ENCODE assay signal across 8 mouse cellular contexts in genomic region chr2:65181066-65181716, GRCm38 (mm10). TPM values are rescaled to one million over a fixed set of nuclear protein-coding genes. Genes with fewer than 3 reads are reported as not detected.
DNase-seq lines count a peak whose midpoint lies in the region; ATAC-seq lines count a peak whose summit lies in the region.

No protein-coding gene starts in this region.

- peaks cover 28% of the 10 kb centered on the region for H3K4me1 ChIP-seq in kidney, embryonic 16.5 days (ENCODE audit: insufficient read depth, low read length)
- H3K4me1 ChIP-seq in intestine, embryonic 14.5 days (replicated peaks; ENCODE audit: control insufficient read depth, insufficient read depth, low read length), result peaks cover 18% of the 10 kb centered on the region

- WGBS in kidney, embryonic 16.5 days, result 33% methylated on average over 9 of the region's 9 CpGs
- 31% methylated on average over 9 of the region's 9 CpGs for whole genome bisulfite sequencing in intestine, embryonic 14.5 days

- ATAC-seq in kidney, embryonic 16.5 days (ENCODE audit: low FRiP score, low TSS enrichment), result peak; percentile 40; the same call in 1 of the 2 replicates
- ATAC-seq in intestine, embryonic 14.5 days (replicated peaks; ENCODE audit: low FRiP score, low TSS enrichment, low read depth), result no peak

- no peak for DNase-seq in kidney, adult 8-10 months
- peak; percentile 75 for DNase-seq in embryo, embryonic 10.5 days (ENCODE audit: low spot score)
- DNase-seq in intestine, embryonic 14.5 days (ENCODE audit: low spot score), result peak; percentile 59
- peak; percentile 64 for DNase-seq in naive thymus-derived CD4-positive, alpha-beta T cell, adult 2 months (ENCODE audit: low read depth)
- DNase-seq in cerebellum, postnatal 14 days, result no peak
- no peak for DNase-seq in gastrocnemius, postnatal 25 days
- DNase-seq in urinary bladder, postnatal 4 days (ENCODE audit: low spot score in 2 of 2), result no peak

- no peaks in the 10 kb centered on the region for H3K9me3 ChIP-seq in kidney, embryonic 16.5 days (ENCODE audit: low read length)
- H3K9me3 ChIP-seq in intestine, embryonic 14.5 days (ENCODE audit: control insufficient read depth, low read length), result no peaks in the 10 kb centered on the region

- peak overlapping the region; percentile 33 for H3K4me2 ChIP-seq in kidney, embryonic 16.5 days (replicated peaks; ENCODE audit: low read depth, low read length)
- H3K4me2 ChIP-seq in intestine, embryonic 14.5 days (ENCODE audit: low read length), result peak overlapping the region; percentile 31

- no peak overlapping the region for H3K9ac ChIP-seq in kidney, embryonic 16.5 days (replicated peaks; ENCODE audit: low read length)
- H3K9ac ChIP-seq in intestine, embryonic 14.5 days (ENCODE audit: low read length), result no peak overlapping the region

- no peaks in the 10 kb centered on the region for H3K36me3 ChIP-seq in kidney, embryonic 16.5 days (ENCODE audit: insufficient read depth, low read length)
- H3K36me3 ChIP-seq in intestine, embryonic 14.5 days (ENCODE audit: control insufficient read depth, insufficient read depth, low read length), result no peaks in the 10 kb centered on the region

- no peak overlapping the region for H3K27ac ChIP-seq in kidney, embryonic 16.5 days (ENCODE audit: low read length)
- no peak overlapping the region for H3K27ac ChIP-seq in intestine, embryonic 14.5 days (ENCODE audit: low read depth)

- no peak overlapping the region for H3K4me3 ChIP-seq in kidney, embryonic 16.5 days (ENCODE audit: low read length)
- H3K4me3 ChIP-seq in intestine, embryonic 14.5 days (ENCODE audit: low read depth, low read length), result no peak overlapping the region

- H3K27me3 ChIP-seq in kidney, embryonic 16.5 days (ENCODE audit: insufficient read depth, low read length), result no peaks in the 10 kb centered on the region
- H3K27me3 ChIP-seq in intestine, embryonic 14.5 days (replicated peaks; ENCODE audit: control insufficient read depth, insufficient read depth, low read length), result no peaks in the 10 kb centered on the region

RNA-seq across cellular contexts. Expression of gene Cobll1, which starts 58.0 kb away (rescaled TPM):
- 21.2 and 25.9 TPM in 2 replicates for polyA plus RNA-seq in kidney, embryonic 16.5 days (2015; fragmentation: Nextera tagmentation; extraction: Ambion mirVana)
- 19.9 and 20.4 TPM in 2 replicates for polyA plus RNA-seq in intestine, embryonic 14.5 days (2014; fragmentation: Nextera tagmentation; extraction: Ambion mirVana)
- total RNA-seq in gastrocnemius, postnatal 25 days (2021), result 1 to 10 TPM; 3.9 to 4.8 TPM

Comparison
In these comparisons a context has a peak if more than half of its experiments do, and no peak if none do; other contexts are left out.
1. DNase-seq: peak in embryo, embryonic 10.5 days (single experiment), intestine, embryonic 14.5 days (single experiment) and naive thymus-derived CD4-positive, alpha-beta T cell, adult 2 months (single experiment); none in kidney, adult 8-10 months (0 of 2), cerebellum, postnatal 14 days (0 of 2), gastrocnemius, postnatal 25 days (single experiment) and urinary bladder, postnatal 4 days (0 of 2).